Mouse (Mus musculus) spleen, postnatal 10 days (tissue): Measurements from ENCODE around the gene Rgs7.

Source experiments
- DNase-seq, 2 experiments: peaks; one replicate each; pipeline ENCODE4 v3.0.0; 2021 to 2022; ENCODE audit warnings: low spot score in 2 of 2

Rgs7 gene

DNA sequence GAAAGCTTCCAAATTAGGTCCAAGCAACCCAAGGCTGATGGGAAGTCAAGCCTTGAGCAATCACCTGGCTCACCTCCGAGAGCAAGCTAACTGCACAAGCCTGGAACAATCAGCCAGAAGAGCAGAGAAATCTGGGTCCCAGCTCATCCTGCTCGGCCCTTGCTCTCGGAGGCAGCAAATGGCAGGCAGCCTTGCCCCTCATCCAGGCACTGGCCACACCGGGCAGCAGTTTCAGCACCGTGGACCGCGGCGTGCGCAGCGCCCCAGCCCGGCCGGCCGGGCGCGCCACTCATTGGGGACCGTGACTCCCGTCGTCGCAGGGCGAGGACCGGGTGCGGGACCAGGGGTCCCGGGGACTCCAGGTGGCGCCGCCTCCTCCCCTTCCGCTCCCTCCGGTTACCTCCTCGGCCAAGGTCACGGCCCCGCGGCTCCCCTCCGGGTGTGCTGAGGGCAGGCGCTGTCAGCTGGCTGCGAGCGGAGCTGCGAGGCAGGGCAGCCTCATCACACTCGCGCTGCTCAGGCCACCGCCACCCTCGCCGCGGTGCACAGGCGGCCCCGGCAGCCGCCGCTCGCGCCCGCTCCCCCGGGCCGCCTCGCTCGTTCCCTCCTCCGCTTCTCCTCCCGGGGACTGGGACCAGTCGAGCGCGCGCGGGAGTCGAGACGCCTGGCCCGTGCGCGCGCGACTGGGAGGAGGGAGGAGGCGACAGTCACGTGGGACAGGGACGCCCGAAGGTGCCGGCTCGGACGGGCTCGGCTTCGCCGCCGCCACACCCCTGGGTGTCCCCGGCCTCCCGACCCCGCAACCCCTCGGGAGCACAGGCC lies at the start of gene Rgs7:
Gene Rgs7 (minus strand): TSS at position 640 of the 822 bp plus-strand sequence.
- peak in 1 of 2 experiments; percentile 36 for DNase-seq

DNA sequence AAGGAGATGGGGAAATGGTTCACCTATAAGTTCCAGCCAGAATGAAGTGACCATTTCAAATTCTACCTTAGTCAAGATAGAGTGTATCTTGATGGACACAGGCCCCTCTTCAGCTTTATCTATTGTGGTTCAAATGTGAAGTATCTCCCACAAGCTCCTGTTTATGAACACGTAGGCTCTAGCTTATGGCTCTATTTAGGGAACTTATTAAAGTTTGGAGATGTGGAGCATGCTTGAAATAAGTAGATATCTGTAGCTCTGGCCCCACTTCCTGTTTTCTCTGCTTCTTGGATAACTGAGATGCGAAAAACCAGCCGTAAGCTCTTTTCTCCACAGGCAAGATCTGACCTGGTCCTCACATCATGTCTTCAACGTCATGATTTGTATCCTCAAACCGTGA lies 48.4 kb upstream of the Rgs7 start:
- DNase-seq: no peak

DNA sequence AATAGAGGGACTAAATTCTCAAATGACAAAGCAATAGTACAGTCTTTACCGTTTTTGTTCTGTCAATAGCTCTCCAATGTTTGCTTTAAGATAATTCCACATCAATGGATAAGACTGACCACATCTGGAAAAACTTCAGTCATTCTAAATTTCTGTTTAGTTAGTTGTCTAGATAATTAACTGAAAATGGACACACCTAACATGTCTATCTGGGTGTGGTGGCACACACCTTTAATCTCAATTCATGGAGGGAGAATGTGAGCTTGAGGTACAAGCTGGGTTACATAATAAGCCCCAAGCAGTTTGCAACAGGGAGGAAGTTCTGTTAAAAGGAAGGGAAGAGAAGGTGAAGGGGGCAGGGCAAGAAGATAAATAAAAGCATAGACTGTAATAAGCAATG lies 45.0 kb upstream of the Rgs7 start:
- DNase-seq: no peak

DNA sequence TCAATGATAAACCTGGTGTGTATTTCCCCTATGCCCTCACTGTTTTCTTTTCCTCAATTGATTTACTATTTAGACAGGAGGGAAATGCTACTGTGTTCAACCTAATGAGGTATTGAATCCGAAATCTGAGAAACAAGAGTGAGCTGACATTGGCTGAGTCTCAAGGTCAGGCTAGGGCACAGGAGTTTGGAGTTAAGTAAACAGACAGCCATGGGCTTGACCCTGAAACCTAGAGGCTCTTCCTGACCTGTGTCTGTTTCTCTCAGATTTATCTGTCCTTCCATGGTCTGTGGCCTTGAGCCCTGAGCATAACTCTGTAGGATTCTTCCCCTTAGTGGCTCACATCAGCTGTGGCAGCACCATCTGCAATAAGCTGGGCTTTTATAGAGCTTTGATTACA lies 37.6 kb upstream of the Rgs7 start:
- no peak for DNase-seq

DNA sequence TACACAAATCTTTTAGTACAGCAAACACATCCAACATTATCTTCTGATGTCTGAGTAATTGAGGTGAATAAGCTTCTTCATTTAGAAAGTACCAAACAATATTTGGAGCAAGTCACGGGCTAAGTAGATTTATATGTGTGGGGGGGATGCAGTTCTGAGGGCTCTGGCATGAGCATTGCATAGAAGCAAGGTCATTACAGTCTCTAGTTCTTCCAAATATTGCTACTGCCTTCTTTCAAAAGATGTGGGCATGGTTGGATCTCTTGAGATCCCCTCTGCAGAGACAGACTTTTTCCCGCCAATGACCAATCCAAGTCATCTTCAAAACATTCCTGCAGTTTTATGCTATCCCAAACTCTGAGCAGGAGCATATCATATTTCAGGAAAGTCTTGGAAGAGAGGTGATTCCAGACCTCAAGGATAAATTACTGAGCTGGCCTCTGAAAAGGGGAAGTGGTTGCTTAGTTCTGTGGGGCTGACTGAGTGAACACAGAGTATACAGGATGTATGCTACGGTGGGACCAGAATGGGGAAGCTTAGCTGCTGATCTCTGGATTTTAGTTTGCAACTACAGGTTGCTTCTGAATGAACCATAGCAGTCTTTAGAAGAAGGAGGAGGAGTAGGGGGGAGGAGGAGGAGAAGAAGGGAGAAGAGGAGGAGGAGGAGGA lies 32.5 kb upstream of the Rgs7 start:
- DNase-seq: peak in 1 of 2 experiments; percentile 14

DNA sequence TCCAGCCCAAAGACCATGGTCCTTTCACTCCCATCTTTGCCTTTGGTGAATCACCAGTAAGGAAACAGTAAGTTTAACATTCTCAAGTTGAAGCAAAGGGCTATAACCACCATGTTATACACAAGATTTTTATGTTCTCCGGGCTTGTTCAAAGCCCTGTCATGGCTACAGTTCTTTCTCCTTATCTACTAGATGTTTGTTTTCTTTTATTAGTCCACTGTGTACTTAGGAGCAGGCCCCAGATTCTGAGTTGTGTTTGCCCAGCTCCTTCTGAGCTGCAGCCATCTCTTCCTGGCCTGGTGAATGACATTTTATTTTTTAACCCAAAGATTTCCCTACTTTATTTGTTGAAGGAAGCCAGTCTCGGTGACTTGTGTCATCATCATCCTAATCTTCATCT lies 31.3 kb upstream of the Rgs7 start:
- no peak for DNase-seq

DNA sequence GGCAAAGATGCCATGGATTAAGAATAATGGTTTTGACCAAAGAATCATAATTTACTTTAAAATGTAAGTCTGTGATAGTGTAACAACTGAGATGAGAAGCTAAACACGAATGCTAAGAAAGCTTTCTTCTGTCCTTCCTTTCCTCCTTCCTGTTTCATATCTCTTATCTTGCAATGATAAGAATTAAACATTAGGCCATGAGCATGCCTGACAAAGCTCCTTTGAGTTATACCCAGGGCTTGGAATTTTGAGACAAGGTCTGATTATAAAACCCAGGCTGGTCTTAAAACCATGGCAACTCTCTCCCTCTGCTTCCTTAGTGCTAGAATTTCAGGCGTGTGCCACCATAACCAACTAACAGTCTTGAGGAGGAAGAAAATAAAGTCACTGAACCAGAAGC lies 22.2 kb upstream of the Rgs7 start:
- no peak for DNase-seq

DNA sequence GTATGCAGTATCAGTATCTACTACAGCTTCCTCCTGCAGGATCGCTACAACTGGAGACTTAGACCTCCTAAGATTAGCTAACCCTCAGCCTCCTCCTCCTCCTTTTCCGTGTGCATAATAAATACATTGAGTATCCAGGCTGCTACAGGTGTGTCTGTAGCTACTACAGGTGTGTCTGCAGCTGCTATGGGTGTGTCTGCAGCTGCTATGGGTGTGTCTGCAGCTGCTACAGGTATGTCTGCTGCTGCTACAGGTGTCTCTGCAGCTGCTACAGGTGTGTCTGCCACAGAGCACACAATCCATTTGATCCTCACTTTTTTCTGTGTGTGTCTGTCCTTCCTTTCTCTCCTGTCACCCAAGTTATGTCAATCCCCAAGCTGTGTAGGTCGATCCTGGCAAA lies 19.9 kb upstream of the Rgs7 start:
- DNase-seq: no peak

DNA sequence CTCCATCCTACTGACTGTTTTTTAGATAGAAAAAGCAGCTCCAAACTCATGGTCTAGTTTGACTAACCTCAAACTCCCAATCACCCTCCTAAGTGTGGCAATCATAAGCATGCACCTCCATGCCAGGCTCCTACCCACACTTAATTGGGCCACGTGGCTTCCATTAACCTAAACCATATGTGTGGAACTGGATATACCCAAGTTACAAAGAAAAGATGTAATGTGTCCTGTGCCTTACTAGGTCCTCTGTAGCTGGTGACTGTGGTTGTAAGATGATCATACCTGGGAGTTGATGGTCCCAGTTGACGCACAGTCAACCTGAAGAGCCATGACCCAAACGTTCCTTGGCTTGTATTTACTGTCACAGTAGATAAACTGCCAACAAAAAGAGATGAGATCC lies 17.7 kb upstream of the Rgs7 start:
- no peak for DNase-seq

DNA sequence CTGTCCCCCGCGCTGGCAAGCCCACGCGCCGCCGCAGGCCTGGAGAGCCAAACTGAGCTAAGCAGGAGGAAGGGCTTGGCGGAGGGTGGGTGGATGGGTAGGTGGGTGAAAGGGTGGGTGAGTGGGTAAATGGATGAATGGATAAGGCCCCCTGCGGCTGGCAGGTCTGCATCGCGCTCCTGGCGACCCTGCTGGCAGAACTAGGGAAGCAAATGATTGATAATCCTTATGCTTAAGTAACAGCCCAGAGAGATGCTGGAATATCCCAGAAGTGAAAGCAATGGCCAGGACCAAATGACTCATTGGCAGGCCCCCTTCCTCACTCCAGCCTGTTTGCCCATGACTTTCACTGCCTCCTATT lies 363 bp upstream of the Rgs7 start:
- DNase-seq: no peak

DNA sequence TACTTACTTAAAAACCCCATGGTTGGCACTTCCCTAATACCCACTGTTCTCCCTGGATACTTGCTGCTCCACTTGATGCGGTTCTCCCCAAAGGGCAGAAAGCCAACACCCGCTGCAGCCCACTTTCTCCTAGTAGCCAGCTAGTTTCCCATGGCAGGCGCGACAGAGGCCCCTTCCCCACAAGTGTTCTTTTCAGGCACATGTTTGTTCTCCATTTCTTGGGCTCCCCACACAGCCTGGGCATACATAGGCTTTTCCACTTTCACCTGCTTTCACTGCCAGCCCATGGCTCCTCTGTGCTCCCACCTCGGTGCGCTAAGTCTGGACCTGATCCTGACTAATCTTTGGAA lies 814 bp downstream of the Rgs7 start:
- DNase-seq: no peak

DNA sequence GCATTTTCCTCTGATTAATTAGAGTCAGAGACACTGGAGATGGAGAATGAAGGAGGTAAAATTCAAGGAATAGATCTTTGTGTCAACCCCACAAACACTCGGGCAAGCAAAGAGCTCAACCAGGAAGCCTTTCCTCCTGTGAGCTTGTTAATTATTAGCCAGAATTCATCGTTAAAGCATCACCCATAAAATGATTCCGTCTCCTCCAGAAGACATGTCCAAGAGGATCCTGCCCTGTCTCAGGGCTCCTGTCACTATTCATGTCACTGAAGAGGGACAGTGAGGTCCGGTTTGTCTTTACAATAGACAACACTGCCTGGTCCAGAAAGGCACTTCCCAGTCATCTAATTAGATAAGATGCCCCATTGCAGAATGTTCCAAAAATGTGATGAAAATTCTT lies 7.2 kb downstream of the Rgs7 start:
- DNase-seq: no peak

DNA sequence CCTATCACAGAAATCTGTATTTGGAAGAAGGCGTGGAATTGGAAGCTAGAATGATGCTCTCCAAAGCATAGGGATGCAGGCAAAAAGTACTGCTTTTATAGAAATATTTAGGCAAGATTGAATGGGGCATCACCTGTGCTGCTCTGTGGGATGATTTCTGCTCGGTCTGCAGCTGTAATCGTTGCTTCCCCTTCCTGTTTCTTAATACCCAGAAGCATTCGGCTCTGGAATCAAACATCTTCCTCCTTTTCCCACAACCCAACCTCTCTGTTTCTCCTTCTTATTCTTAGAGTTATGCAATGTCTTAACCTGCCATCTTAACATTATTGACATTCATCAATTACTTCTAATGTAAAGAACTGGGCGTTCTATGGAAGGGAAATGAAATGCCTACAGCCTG lies 19.2 kb downstream of the Rgs7 start:
- DNase-seq: no peak

DNA sequence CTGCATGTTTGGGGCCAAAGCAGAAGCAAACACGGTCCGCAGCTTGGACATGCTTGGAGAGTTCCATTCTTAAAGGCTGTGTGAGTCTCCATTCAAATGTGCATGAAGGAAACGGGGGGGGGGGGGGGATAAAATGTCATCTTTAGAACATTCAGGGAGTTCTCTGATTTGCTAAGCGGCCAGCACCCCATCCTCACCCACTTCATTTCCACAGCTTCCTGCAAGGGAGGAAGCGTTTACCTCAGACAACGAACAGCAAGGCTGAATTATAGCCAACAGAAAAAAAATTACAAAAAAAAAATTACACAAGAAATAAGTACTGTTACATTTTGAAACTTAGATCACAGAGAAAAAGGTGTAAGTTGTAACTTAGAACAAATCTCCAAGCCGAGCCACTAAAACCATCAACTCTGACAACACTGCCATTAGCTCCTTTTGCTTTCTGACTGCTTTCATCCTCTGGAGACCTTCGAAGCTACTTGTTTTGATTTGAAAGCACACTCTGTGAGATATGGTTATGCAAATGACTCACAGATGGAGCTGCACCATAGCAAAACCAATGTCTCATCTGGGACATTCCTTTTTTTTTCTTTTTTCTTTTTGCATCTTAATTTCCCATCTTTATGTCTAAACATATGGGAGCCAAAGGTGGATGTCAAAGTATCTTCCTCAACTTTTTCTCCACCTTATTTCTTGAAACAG lies 23.1 kb downstream of the Rgs7 start:
- DNase-seq: no peak

DNA sequence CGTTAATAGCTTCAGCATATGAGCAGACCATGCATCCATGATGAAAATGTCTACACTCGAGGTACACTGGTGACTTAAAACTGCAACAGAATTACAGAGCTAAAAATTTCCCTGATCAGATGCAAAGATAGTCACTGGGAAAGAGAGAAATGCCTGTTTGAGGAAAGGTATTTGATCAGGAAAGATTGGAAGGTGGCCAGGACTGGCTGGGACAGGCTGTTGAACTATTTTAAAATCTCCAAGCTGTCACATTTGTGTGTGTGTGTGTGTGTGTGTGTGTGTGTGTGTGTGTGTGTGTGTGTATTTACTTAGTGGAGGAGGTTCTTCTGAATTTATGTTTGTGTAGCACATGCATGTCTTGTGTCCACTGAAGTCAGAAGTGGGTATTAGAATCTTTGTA lies 27.7 kb downstream of the Rgs7 start:
- no peak for DNase-seq

DNA sequence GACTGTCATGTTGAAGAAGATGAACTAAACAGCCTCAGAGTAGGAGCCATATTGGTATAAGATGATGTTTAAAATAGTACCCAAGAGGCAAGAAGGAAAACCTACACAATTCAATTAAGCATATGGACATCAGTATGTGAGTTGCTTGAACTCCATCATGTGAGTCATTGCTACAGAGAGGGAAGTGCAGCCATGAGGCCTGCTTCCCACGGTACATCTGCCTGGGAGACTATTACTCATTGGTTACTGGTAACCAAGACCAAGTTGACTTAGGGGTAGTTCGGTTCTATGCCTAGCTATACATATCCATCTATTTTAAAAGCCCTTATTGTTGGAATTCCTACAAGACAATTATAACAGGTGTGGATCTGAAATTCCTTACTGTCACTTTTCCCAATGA lies 29.9 kb downstream of the Rgs7 start:
- no peak for DNase-seq

DNA sequence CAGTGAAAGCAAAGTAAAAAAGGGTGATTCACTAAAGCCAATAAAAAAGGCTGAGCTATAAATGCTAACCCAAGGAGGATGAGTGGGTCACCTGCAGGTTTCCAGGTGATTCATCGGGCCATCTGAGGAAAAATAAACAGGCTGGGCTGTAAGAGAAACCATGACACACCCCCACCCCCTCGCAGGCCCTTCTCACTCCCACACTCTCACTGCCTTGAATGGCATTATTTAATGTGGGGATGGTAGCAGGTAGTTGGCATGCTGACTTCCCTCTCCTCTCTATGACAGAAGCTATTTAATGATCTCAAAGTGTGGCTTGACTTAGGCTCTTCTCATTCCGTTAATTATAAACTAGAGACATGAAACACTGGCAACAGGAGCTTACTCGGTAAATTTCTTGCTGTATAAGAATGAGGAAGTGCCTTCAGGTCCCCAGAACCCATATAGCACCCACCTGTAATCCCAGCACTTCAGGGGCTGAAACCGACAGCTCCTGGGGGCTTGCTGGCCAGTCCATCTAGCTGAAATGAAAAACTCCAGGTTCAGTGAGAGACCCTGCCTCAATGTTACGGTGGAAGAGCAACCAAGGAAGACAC lies 38.2 kb downstream of the Rgs7 start:
- DNase-seq: no peak

DNA sequence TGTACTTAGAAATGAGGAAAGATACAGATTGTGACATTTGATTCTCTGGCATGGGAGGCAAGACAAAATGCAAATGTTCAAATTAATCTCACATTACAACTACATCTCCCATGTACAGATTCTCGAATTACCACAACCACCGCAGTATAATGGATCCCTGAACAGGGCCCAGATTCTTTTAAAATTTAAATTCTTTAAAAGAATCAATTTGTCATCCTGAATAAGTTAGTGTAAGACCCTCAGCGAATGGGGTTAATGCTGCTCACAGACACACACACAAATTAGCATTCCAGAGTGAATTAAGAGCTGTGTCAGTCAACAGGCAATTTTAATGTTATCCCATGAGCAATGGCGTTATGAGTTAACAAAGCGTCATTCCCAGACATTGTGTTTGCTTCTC lies 44.3 kb downstream of the Rgs7 start:
- no peak for DNase-seq

DNA sequence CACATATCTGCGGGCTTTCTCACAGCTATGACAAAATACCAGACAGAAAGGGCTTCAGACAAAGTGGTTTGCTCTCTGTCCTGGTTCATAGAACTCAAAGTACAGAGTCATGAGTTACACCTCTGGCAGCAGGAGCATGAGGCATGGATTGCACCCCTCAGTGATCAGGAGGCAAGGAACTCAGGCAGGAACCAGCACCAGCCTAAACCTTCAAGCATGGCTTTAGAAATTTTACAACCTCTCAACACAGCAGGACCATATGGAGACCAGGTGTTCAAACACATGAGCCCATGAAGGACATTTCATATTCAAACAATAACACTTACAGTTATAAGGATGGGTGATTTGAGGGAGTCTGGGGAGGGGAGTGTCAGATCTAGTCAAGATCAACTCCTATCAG lies 49.4 kb downstream of the Rgs7 start:
- no peak for DNase-seq

DNA sequence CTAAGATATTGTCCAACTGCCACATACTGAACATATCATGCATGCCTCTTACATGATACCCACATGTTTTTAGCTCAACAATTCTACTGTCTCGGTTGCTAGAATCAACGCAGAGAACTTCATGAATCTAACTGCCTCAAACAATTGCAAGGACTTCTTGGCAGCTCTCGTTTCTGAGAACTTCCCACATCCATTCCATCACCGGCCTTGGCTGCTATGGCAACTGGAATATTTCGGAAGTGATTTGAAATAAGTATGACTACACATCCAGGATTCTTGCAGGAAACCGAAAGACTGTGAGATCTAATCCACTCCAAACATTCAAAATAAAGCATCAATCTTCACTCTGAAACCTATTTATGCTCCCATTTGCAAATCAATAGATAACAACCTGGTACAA lies 50.3 kb downstream of the Rgs7 start:
- DNase-seq: no peak

DNA sequence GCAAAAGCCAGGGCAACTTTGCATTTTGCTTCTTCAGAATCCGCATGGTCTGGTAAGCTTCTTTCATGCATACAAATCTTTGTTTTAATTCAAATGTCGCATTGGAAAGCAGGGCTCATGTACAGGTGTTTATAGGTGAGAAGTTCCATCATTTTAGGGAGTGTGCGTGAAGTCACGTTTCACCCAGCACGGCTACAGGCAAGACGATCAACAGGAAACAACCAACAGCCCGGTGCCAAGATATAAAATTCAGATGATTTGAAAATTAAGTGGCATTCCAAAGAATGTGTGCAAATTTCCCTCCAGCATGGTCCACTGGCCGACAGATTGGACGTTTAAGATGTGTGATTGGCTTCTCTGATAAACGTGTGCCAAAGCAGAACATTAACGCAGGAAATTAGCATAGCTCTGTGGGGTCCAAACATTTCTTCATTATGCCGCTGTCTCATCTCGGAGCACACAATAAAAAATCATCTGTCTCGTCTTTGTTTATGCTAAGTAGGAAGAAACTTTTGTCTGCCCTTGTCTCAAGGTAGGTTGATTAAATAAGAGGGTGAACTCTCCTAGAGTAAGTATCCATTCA lies 58.6 kb downstream of the Rgs7 start:
- DNase-seq: no peak

DNA sequence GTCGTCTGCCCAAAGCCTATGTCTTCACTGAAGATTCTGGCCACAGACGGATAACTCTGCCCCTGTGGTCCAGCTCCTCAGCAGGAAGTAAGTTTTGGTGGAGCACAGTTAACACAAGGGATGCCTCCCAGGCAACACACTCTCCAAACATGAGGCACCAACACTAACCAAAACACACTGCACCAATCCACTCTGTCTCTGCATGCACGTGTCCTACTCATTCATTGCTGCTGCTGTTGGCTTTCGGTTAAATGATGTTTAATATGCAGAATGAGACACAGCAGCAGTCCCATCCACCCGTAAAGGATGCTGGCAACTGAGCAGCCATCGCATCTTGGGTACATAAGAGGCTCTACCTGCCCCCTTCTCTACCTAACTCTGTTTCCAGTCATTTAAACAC lies 59.2 kb downstream of the Rgs7 start:
- DNase-seq: no peak
